Mouse (Mus musculus) forebrain, embryonic 13.5 days (tissue): ENCODE results near the gene Cbs. TPM values are rescaled to one million over a fixed set of nuclear protein-coding genes. Genes with fewer than 3 reads are reported as not detected.

Experiments
- microRNA-seq: library from miRNA; unstranded; fragments of <30 nt; microRNA quantifications from one replicate; pipeline ENCODE4, GENCODE M21; 2016
- polyA plus RNA-seq: library from polyadenylated mRNA; unstranded; fragments of >200 nt; fragmentation: Nextera tagmentation; extraction: Ambion mirVana; gene quantifications from 2 replicates; pipeline ENCODE4 v1.2.1, GENCODE M21; 2015

Cbs gene
- polyA plus RNA-seq, 1 experiment from 2014 or later, result 5.3 TPM

Small RNAs within 50 kb of the gene (microRNA-seq; reads per million reads assigned to microRNA genes)
- not detected for gene Gm24970

Other genes starting within 250 kb of the Cbs start
- gene Wdr4, start 117.3 kb downstream of the Cbs start, polyA plus RNA-seq, result 37.9 and 43.6 TPM in 2 replicates
- gene Ndufv3, start 117.1 kb downstream of the Cbs start, polyA plus RNA-seq, result 340 and 354 TPM in 2 replicates
- gene Pknox1, start 72.5 kb downstream of the Cbs start, polyA plus RNA-seq, result 29.6 and 30.5 TPM in 2 replicates
- gene U2af1, start 21.7 kb upstream of the Cbs start, polyA plus RNA-seq, result 349 and 357 TPM in 2 replicates
- not detected in 2 replicates for gene Cryaa, start 40.6 kb upstream of the Cbs start, polyA plus RNA-seq
- gene Sik1, start 218.6 kb upstream of the Cbs start, polyA plus RNA-seq, result 13.5 and 13.8 TPM in 2 replicates